Mouse (Mus musculus) embryonic facial prominence, embryonic 11.5 days (tissue): ENCODE data around the gene Agap1. TPM values are rescaled to one million over a fixed set of nuclear protein-coding genes. Genes with fewer than 3 reads are reported as not detected.

Experiments
- ATAC-seq: fragments of 200-750 bp; cut with Nextera tagmentation; replicated peaks from 2 replicates; pipeline ENCODE4 v1.8.0; 2017; ENCODE audit warnings: low read depth; ENCODE audit not compliant: insufficient number of reproducible peaks, low FRiP score, low TSS enrichment
- DNase-seq: peaks from one replicate; pipeline ENCODE4 v3.0.0-alpha.2; 2015; ENCODE audit warnings: low spot score
- H3K27ac ChIP-seq: fragments of 300-500 bp; sonication (generic); replicated peaks from 2 replicates; pipeline ENCODE4 v1.5.1; 2014; ENCODE audit warnings: mild to moderate bottlenecking, low read depth, low read length, control low read depth
- H3K27me3 ChIP-seq: fragments of 300-500 bp; sonication (generic); 2 replicates; pipeline ENCODE4 v1.6.1; 2014; ENCODE audit warnings: mild to moderate bottlenecking, low read length, moderate library complexity, mixed read lengths; ENCODE audit not compliant: control insufficient read depth, insufficient read depth
- H3K36me3 ChIP-seq: fragments of 300-500 bp; sonication (generic); replicated peaks from 2 replicates; pipeline ENCODE4 v1.6.1; 2014; ENCODE audit warnings: low read depth, mild to moderate bottlenecking, low read length, moderate library complexity, mixed read lengths; ENCODE audit not compliant: control insufficient read depth, insufficient read depth
- H3K4me1 ChIP-seq: fragments of 300-500 bp; sonication (generic); 2 replicates; pipeline ENCODE4 v1.6.1; 2014; ENCODE audit warnings: low read length, mixed read lengths; ENCODE audit not compliant: control insufficient read depth, insufficient read depth
- H3K4me2 ChIP-seq: fragments of 300-500 bp; sonication (generic); 2 replicates; pipeline ENCODE4 v1.6.1; 2014; ENCODE audit warnings: low read depth, mild to moderate bottlenecking, control low read depth, low read length, moderate library complexity
- H3K4me3 ChIP-seq: fragments of 300-500 bp; sonication (generic); 2 replicates; pipeline ENCODE4 v1.5.1; 2014; ENCODE audit warnings: low read depth, low read length, control low read depth
- H3K9ac ChIP-seq: fragments of 300-500 bp; sonication (generic); replicated peaks from 2 replicates; pipeline ENCODE4 v1.6.1; 2014; ENCODE audit warnings: mild to moderate bottlenecking, control low read depth, low read length
- H3K9me3 ChIP-seq: fragments of 300-500 bp; sonication (generic); replicated peaks from 2 replicates; pipeline ENCODE4 v1.6.1; 2016; ENCODE audit warnings: mild to moderate bottlenecking, low read length, inconsistent platforms, mixed read lengths; ENCODE audit not compliant: control insufficient read depth
- WGBS: fragments of 180-500 bp; shearing (Covaris S2); extraction: QIAGEN DNeasy Blood & Tissue Kit; methylation state at CpG from one replicate; pipeline ENCODE4 v1.1.7; 2014; 5-methylcytosine and 5-hydroxymethylcytosine counted together
- polyA plus RNA-seq: library from polyadenylated mRNA; unstranded; fragments of >200 nt; fragmentation: Nextera tagmentation; extraction: Ambion mirVana; gene quantifications from 2 replicates; pipeline ENCODE4 v1.2.1, GENCODE M21; 2014

The Agap1 gene
- polyA plus RNA-seq, 1 experiment from 2014 or later: 15.4 TPM

GRCm38 (mm10) chr1:89926583-89927060 is 472.0 kb downstream of the Agap1 start:
- H3K27me3 ChIP-seq: peaks cover 91% of the 10 kb centered on the region
- DNase-seq (no peak), ATAC-seq (no peak)
- peak overlapping the region; percentile 17; the same call in 1 of the 2 replicates for H3K4me3 ChIP-seq
- WGBS: 2% methylated on average over 9 of the region's 9 CpGs
- no peaks in the 10 kb centered on the region for H3K9me3 ChIP-seq
- H3K36me3 ChIP-seq: no peaks in the 10 kb centered on the region
- peak overlapping the region; percentile 47 for H3K4me2 ChIP-seq
- H3K4me1 ChIP-seq: peaks cover 12% of the 10 kb centered on the region; the same call in 1 of the 2 replicates
- H3K27ac ChIP-seq: no peak overlapping the region
- H3K9ac ChIP-seq: no peak overlapping the region

- Histone ChIP-seq H3K27me3 (peaks cover 89% of the 10 kb centered on the region), H3K4me2 (peak overlapping the region; percentile 47), H3K4me3 (peak overlapping the region; percentile 17), H3K9ac (no peak overlapping the region), H3K36me3 (no peaks in the 10 kb centered on the region), H3K4me1 (peaks cover 12% of the 10 kb centered on the region; the same call in 1 of the 2 replicates), H3K9me3 (no peaks in the 10 kb centered on the region), H3K27ac (no peak overlapping the region)
- no peak for ATAC-seq
- 1% methylated on average over 36 of the region's 36 CpGs for WGBS
- peak; percentile 39 for DNase-seq
These were observed 472.6 kb downstream of the Agap1 start for GRCm38 (mm10) chr1:89927061-89927661.

- 4% methylated on average over 25 of the region's 25 CpGs for WGBS
- DNase-seq (peak; percentile 35), ATAC-seq (no peak)
- Histone ChIP-seq H3K4me1 (peaks cover 7% of the 10 kb centered on the region), H3K36me3 (no peaks in the 10 kb centered on the region), H3K4me2 (peak overlapping the region; percentile 23; the same call in 1 of the 2 replicates), H3K4me3 (peak overlapping the region; percentile 50; the same call in 1 of the 2 replicates), H3K9me3 (no peaks in the 10 kb centered on the region), H3K9ac (no peak overlapping the region; the same call in 1 of the 2 replicates), H3K27me3 (peaks cover 76% of the 10 kb centered on the region), H3K27ac (no peak overlapping the region)
These were observed 474.1 kb downstream of the Agap1 start for GRCm38 (mm10) chr1:89928676-89929075.

DNA sequence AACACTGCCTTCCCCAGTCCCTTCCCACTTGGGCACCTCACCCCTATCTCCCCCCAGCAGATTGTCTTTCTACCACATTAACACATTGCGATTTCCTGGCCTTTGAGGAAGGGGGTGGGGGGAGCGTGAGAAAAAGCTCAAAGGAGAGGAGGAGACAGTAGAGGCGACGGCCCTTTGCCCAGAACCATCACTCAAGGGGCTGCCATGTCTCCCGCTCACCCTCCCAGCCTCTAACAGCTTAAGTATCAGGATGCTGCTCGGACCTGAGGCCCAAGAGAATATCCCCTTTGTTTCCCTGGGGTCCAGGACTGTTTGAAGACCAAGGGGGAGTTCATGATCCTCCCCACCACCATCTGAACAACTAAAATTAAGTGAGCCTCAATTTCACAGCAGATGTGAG is 474.6 kb downstream of the Agap1 start:
- no peak overlapping the region for H3K27ac ChIP-seq
- no peaks in the 10 kb centered on the region for H3K36me3 ChIP-seq
- H3K4me1 ChIP-seq: peaks cover 7% of the 10 kb centered on the region
- no peak overlapping the region; the same call in 1 of the 2 replicates for H3K9ac ChIP-seq
- H3K4me3 ChIP-seq: peak overlapping the region; percentile 50
- peak overlapping the region; percentile 23 for H3K4me2 ChIP-seq
- peaks cover 74% of the 10 kb centered on the region for H3K27me3 ChIP-seq
- DNase-seq (no peak), ATAC-seq (no peak)
- 0% methylated on average over 6 of the region's 6 CpGs for WGBS
- H3K9me3 ChIP-seq: no peaks in the 10 kb centered on the region

- WGBS: under 1% methylated on average over 49 of the region's 55 CpGs
- no peaks in the 10 kb centered on the region for H3K9me3 ChIP-seq
- peaks cover 7% of the 10 kb centered on the region for H3K4me1 ChIP-seq
- H3K36me3 ChIP-seq: no peaks in the 10 kb centered on the region
- no peak overlapping the region for H3K27ac ChIP-seq
- peak overlapping the region; percentile 57 for H3K9ac ChIP-seq
- ATAC-seq: no peak; the same call in 1 of the 2 replicates
- H3K4me2 ChIP-seq: peak overlapping the region; percentile 88
- H3K4me3 ChIP-seq: peak overlapping the region; percentile 50
- H3K27me3 ChIP-seq: peaks cover 67% of the 10 kb centered on the region
- peak; percentile 55 for DNase-seq
These were observed 475.3 kb downstream of the Agap1 start for GRCm38 (mm10) chr1:89929721-89930505.

- peaks cover 64% of the 10 kb centered on the region for H3K27me3 ChIP-seq
- H3K4me2 ChIP-seq: peak overlapping the region; percentile 88
- peak overlapping the region; percentile 50 for H3K4me3 ChIP-seq
- peak overlapping the region; percentile 57 for H3K9ac ChIP-seq
- no peaks in the 10 kb centered on the region for H3K9me3 ChIP-seq
- H3K27ac ChIP-seq: no peak overlapping the region
- peaks cover 7% of the 10 kb centered on the region for H3K4me1 ChIP-seq
- WGBS: 0% methylated on average over 37 of the region's 45 CpGs
- no peaks in the 10 kb centered on the region for H3K36me3 ChIP-seq
- peak; percentile 26 for DNase-seq
- no peak for ATAC-seq
These were observed 475.9 kb downstream of the Agap1 start for GRCm38 (mm10) chr1:89930551-89930950.

DNA sequence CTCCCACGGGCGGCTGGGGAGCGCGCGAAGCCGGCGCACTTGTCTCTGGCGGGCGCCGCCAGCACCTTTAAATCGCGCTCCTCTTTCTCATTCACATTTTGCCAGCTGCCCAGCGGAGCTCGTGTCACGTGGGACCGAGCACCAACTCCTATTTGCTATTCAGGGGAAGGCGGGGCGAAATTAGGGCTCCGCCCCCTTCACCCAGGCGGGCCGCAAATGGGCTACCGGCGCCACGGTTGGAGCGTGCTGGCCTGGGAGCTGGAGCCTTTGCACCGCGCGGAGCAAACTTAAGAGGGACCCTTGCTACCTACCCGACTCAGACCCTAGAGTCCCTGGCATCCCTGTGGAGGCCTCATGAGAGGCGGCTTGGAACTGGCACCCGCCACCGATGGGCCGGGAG is 476.5 kb downstream of the Agap1 start, which contains the start of gene Gbx2:
Gene Gbx2, minus strand, starts transcription at position 60 of the 400 bp plus-strand sequence.
- H3K27me3 ChIP-seq: peaks cover 64% of the 10 kb centered on the region
- H3K4me1 ChIP-seq: peaks cover 7% of the 10 kb centered on the region
- no peak within 1 kb of the TSS for H3K27ac ChIP-seq
- H3K36me3 ChIP-seq: no peaks in the 10 kb centered on the region
- H3K4me2 ChIP-seq: peak within 1 kb of the TSS; percentile 88
- WGBS: 0% methylated on average over 33 of the region's 33 CpGs
- ATAC-seq: no peak; the same call in 1 of the 2 replicates
- peak within 1 kb of the TSS; percentile 50 for H3K4me3 ChIP-seq
- no peaks in the 10 kb centered on the region for H3K9me3 ChIP-seq
- peak within 1 kb of the TSS; percentile 57 for H3K9ac ChIP-seq
- DNase-seq: peak; percentile 91
